Mouse (Mus musculus) lung, adult 2 months (tissue): ENCODE measurements around the gene Shq1.

Experiments
- CTCF ChIP-seq: fragments of 200-500 bp; IDR thresholded peaks from 2 replicates; pipeline ENCODE4 v1.5.1; 2011; ENCODE audit warnings: mild to moderate bottlenecking, low read length, control low read depth; ENCODE audit not compliant: insufficient read depth
- POLR2A ChIP-seq: fragments of 200-500 bp; IDR thresholded peaks from 2 replicates; pipeline ENCODE4 v1.6.1; 2011; ENCODE audit warnings: low read depth, mild to moderate bottlenecking, control low read depth, low read length, borderline replicate concordance; ENCODE audit errors: extremely low read depth

DNA sequence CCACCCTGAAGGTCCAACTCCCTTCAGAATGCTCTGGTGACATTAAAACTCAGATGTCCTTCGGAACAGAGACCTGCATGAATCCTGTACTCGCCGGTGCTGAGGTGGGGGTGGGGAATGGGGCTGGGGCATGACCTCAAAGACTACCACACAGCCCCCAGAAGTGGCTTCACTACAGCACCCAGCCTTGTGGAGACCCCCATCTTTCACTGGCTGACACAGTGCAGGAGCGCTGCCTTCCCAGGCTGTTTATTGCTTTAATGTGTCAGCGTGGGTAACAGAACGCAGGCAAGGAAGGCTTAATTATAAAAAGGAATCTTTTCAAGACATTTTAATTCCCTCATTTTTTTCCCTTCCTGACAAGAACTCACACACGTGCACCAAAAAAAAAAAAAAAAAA is 137.6 kb downstream of the Shq1 start:
- TF ChIP-seq CTCF (no peak), POLR2A (no peak)
